Mouse (Mus musculus) forelimb bud, embryonic 11.5 days (tissue): ENCODE measurements around the gene Ctnnbl1.

Experiments used
- DNase-seq: peaks from one replicate; pipeline ENCODE4 v3.0.0-alpha.2; 2012; ENCODE audit warnings: low read depth, low spot score

Gene Ctnnbl1

DNA sequence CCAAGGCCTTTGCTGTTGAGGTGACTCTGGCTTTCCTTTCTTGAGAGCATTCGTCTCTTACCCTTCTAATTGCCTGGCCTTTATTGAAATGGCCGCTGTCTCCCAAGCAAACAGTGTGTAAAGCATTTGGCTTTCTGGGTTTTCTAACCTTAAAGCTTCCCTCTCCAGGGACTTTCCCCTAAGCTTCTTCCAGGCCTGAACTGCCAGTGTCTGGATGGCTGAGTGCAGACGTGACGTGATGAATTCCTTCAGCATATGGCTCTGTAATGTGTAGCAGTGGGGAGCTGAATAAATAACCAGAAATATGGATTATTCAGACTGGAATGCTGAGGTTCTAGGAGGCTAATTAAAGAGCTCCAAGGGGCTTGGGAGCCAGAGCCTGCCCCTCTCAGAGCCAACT is 84.1 kb downstream of the Ctnnbl1 start:
- DNase-seq = no peak

DNA sequence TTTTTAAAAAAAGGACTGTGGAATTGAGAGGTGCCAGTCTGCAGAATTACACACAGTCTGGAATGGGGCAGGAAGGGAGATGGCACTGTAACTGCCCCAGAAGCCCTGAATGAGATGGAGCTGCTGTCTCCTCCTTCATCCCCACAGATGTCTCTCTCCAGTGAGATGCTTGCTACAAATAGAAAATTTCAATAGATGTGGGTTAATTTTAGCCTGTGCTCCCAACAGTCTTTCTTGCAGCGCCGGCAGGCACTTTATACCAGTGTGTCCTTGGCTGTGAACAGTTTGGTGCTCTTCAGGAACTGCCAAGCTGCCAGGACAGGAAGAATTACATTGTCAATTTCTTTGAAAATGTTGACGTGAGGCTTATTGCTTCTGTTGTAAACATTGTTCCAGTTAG is 86.3 kb downstream of the Ctnnbl1 start:
- DNase-seq = no peak

DNA sequence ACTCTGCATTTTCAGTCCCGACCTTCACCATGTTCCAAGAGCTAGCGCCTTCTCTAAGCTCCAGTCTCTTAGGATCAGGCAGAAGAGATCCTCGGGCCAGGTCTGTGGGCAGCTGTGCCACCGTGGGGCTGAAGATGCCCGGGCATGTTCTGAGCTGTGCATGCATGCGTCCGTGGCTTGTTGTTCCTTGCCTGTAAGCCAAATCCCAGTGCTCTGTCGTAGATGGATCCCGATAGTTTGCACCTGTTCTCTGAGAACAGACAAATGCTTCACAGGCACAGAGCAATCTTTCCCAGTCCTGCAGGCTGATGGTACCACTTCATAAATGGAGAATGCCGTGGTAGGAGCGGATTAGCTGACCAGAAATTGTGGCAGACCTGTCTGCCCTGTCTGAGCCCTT is 87.0 kb downstream of the Ctnnbl1 start:
- no peak for DNase-seq

DNA sequence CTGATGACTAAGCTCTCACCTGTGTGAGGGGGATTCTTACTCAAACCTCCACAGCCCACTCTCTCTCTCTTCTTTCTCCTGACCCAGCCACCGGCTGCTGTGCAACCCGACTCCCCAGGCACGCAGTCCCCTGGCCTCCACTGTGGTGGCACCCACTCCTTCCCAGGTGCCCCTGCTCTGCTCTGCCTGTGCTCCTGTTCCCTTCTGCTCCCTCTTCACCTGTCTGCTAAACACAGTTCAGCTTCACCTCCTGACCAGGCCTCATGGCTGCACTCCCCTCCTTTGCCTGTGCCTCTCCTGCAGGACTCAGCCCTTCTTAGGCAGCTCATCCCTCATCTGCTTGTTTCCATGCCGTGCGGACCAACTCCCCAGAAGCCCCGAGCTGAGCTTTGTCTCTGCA is 92.9 kb downstream of the Ctnnbl1 start:
- DNase-seq = no peak

DNA sequence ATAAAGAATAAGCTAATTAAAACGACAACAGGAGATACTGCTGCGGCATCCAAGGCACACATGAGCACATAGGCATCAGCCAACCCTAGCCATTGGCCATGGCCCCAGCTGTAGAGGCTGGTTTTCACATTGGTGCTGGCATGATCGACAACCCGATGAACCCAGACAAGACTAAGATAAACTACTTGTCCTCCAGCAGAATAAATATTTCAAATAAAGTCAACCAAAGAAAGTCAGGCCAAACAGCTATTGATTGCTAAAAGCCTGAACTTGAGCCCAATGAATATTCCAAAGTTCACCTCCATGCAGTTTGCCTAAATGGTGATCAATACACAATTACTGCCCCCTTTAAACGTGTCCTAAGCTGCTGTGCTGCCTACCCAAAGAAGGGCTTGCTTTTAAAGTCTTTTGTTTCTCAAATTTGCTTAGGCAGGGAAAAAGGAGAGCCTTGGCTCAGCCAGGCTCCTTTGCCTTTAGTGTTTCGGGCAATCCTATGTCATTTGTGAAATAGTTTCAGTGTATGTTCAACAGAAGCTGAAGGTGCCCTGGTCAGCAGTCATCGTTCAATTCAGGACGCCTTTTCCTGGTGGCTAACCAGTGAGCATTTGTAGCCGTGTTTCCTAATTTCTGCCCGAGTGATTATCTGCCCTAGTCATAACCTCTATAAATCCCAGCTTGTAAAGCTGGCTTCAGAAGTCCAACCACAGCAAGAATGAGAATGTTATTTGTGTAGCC is 93.6 kb downstream of the Ctnnbl1 start:
- DNase-seq = no peak

DNA sequence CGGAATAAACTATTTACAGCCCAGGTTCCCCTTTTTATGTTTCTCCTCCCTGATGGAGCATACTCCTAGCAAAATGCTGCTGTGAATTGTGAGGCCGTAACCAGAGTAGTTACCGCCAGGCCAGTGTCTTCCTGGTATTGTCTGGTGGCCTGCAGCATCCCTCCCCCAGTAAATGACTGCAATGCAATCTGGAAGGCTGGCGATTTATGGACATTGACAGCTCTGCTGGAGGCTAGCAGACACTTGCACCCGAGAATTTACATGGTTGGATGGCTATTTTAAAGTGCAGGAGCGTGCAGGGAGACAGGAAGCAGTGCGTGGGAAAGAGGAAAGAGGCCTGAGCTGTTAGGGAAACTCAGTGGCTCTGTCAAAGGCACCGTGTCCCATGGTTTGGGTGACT is 99.8 kb downstream of the Ctnnbl1 start:
- no peak for DNase-seq

DNA sequence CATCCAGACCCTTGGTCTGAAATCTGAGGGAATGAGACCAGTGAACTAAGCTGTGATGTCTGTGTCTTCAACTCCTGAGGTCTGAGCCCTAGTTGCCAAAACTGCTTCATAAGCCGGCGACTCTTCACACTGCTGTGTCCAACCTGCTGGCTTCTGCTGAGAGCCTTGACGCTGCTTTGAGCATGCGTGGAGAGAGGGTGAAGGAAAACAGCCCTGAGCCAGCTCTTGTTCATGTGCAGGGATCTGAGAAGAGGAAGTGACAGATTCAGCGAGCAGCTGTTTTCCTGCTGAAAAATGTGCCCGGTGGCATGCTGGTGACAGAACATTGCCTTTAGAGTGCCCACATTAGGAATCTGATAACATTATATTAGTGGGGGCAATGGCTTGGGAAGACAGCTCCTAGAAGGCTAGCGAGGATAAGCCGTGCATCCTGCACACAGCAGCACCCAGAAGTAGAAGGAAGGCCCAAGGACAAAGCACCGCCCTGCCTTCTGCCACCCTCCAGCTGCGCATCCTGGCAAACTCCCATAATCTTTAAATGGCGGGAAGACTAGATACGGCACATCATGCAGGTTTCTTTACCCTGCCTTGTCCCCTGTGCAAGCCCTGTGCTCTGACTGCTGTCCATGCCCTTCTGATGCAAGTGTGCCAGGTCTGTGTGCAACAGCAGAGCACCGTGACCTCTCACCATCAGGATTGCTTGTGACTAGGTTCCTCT is 101.2 kb downstream of the Ctnnbl1 start:
- no peak for DNase-seq

DNA sequence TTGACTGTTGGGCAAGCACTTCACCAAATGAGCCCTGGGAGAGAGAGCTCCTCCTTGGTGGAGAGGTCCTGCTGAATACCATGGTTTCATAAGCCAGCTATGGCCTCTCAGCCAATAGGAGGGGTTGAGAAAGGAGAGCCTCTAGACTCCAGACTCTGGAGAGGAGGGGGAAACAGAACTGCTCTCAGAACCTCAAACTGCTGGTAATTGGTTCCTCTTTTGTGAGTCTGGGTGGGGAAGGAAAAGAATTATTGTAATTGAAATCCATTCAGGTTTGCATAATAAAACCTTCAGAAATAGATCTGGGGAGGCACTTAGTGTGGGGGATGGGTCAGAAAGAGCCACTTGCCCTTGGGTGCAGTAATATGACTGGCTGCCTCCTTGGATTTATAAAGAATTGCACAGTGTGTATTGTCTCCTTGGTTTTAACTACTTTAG is 103.5 kb downstream of the Ctnnbl1 start:
- peak; percentile 30 for DNase-seq

DNA sequence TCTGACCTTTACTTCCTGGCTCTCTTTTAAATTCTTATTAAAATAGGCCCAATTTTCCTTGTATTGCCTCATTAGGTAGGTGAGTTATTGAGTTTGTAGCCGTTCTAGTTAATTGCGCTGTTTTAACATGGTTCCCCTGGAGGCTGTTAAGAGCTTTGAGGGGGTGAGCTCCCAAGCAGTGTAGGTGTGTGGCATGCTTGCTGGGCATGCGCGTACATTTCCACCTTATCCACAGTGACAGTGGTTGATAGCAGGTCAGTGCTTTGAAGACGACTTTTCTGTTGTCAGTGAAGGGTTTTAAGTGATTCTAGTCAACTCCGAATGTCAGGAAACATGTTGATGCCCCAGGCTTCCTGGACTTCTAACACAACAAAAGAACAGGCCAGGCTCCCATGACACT is 103.9 kb downstream of the Ctnnbl1 start:
- peak; percentile 19 for DNase-seq

DNA sequence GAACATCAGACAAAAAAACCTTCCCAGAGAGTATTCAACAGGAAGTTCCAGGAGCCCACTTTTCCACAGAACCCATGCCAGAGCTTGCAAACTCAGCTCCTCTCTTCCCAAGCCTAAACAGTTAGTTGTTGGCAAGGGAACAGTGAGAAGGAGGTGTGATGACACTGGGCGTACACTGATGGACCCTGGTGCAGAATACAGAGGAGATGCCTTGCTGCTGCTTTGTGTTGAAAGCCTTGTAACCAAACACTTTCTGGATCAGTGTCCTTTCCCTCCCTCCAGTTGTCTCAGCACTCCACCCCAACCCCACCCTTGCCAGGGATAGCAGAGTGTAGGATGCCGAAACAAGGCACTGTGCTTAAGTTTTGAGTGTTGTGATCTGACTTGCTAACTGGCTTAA is 107.5 kb downstream of the Ctnnbl1 start:
- no peak for DNase-seq

DNA sequence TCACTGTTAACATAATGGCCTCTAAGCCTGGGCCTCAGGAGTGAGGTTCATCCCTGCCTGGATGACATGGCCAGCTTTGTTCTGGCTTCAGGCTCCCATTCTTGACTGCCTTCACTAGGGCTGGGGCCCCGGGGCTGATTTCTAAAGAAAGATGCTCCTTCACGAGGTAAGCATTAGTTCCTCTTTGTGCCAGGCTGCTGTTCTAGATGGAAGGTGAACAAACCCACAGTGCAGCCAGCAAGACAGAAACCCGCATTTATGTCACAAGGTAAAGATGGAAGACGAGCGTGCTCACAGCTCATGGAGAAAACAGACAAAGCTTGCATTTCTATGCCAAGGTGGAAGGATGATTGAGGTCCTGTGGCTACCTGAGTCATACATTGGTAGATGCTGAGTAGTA is 108.6 kb downstream of the Ctnnbl1 start:
- DNase-seq = no peak

DNA sequence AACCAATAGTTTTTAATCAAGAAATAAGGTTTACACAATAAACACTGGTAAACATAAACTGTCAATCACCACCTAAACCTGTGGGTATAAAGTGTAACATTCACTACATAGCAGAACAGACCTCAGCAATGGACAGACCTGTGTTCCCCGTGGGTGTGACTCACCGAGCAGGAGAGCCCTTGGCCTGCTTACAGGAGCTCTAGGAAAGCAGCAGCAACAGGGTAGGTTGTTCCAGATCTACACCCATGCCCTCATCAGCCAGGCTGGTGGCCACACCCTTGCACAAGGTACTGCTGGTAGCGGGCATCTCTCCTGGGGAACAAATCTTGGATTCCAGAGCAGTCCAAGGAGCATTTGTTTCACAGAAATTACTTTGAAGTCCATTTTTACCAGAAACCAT is 115.9 kb downstream of the Ctnnbl1 start:
- no peak for DNase-seq

DNA sequence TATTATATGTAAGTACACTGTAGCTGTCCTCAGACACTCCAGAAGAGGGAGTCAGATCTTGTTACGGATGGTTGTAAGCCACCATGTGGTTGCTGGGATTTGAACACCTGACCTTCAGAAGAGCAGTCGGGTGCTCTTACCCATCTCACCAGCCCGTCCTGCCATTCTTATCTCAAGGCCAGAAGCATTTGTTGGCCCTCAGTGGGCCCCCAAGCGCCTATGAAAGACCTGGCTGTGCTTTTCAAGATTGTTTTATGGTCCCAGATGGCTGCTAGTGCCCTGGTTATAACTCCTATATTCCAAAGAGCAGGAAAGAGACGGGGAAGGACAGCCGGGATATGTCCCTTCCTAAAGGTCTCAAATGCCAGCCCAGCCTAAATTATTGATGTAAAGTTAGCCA is 118.6 kb downstream of the Ctnnbl1 start:
- DNase-seq = no peak

DNA sequence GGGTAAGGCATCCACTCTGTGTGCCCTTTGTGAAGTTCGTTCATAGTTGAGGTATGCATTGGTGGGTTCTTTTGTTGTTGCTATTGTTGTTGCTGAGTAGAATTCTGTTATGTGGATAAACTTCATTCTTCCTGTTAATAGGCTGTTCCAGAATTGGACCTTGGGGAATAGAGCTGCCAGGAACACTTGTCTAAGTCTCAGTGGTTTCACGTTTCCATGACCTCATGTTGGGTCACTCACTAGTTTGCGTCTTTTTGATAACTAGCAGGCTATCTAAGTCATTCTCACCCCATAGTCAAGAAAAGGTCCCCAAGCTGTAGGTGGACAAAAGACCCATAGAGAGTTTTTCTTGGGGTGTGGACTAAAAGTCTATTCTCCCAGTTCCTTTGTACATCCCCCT is 120.3 kb downstream of the Ctnnbl1 start:
- no peak for DNase-seq

DNA sequence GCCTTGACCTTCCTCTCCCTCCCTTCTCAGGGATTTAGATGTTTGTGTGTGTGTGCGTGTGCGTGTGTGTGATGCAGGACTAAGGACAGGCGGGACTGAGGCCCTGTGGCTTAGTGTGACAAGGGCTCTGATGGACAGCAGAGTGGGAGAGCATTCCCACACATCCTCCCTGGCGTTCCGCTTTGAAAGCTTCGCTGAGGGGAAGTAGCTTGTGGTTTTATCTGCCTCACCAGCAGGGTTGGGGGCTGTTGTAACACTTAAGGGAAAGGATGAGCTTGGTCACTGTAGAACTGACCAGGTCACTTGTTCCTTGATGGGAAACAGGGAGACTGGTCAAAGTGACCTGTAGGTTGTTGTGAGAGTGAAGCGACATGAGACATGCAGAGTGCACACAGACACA is 121.1 kb downstream of the Ctnnbl1 start:
- DNase-seq = no peak

DNA sequence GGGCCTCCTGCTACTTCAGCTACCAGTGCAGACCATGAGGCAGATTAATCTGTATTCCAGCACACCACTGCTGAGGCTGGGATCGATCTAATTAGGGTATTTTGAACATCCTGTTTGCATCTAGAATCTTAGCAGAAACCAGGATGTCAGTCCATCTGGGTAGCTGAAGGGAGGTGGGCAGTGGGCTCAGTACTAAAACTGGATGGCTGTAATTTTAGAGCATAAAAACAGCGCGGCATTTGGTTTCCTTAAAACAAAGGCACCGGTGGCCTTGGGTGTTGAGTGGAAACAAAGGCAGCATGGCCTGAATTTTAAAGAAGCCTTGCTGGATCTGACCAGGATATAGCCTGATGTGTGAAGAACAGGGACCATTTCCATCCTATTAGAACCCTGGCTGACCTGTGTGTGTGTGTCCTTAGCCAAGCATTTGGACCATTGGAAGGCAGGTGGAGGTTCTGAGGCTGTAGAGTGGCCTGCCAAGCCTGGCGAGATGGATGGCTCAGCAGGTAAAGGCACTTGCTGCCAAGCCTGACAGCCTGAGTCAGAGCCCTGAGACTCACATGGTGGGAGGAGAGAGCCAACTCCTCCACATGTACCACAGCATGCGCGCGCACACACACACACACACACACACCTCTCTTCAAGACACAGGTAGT is 122.0 kb downstream of the Ctnnbl1 start:
- DNase-seq = no peak

DNA sequence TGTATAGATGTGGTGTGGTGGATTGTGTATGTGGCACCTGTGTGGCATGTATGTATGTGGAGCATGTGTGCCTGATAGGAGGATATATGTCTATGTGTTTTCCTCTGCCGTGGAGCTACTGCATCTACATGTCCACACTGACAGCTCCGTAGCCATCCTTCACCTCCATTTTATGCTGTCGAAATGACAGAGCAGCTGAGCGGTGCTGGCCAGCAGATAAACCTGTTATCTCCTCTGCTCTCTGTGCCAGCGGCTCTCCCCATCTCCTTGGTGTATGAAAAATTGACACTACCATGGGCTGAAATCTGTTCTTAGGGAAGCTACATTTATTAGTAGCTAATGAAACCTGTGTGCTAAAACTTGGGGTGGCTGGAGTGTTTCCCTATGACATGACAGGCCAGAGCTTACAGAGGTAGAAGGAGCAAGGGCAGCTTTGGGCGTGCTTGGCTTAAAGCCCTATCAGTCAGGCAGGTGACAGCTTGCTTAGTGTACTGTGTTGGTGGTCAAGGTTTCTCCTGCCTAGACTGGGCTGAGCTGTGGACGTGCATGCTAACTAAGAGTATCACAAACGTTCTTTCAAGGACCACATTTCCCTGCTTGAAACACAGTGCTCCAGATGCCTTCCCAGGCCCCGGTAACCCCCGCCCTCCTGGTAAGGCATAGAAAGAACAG is 124.2 kb downstream of the Ctnnbl1 start:
- no peak for DNase-seq

DNA sequence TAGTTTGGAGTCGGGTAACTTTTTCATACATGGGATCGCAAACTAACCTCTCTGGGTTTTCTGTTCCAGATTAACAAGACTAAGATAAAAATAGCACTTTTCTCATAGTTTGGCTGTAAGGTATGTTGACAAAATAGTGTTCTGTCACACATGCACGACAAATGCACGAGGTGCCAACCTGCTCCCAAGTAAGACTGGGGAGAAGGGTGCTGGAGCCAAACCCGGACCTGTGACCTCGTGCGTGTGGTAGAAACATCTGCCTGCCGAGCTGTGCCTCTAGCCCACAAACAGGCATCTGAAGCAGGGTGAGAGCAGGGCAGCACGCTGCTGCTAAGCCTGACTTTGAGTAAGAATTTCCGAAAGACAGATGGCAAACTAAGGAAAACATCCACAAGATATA is 125.1 kb downstream of the Ctnnbl1 start:
- DNase-seq = no peak

DNA sequence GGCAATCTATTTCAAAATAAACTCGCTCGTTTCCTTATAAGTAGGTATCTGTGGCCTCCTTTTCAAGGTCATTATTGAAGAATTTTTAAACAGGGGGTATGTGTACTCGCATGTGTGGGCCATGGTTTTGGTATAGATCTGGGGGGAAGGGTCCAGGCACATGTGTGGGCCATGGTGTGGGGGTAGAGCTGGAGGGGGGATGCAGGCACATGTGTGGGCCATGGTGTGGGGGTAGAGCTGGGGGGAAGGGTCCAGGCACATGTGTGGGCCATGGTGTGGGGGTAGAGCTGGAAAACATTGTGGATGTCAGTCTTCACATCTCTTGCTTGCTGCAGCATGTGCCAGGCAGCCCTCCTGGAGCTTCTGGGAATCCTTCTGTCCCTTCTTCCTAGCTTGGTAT is 129.9 kb downstream of the Ctnnbl1 start:
- no peak for DNase-seq

DNA sequence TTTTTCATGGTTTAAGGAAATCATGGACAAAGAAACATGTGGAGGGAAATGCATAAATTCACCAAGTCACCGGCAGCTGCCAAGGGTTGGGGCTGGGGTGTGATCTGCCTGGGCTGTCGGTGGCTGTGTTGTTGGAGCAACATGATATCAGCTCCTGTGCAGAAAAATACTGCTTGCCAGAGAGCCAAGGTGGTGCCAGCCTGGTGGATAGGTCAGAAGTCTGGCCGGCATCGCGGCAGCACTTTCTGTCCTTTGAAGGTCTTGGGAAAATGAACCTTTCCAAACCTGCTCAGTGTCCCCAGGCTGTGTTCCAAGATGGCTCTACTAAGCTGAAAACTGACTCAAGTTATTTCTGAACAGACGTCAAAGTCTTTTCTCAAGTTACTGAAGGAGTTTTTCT is 133.0 kb downstream of the Ctnnbl1 start:
- no peak for DNase-seq

DNA sequence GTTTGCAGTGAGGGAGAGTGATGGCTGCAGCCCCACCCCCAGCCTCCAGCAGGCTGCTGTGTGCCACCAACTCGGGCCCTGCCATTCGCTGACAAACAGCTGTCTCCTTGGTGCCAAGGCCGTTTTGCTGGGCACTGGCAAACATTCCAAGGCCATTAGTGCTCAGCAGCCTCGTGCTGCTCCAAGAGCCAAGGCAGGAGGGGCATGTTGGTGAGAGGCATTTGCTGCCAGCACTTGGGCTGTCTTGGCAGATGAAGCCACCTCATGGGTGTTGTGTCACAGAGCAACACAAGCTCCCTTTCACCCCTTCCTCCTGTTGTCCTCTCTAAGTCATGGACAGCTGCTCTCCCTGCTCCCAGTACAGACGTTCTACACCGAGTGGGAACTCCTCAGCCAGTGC is 136.0 kb downstream of the Ctnnbl1 start:
- DNase-seq = no peak

DNA sequence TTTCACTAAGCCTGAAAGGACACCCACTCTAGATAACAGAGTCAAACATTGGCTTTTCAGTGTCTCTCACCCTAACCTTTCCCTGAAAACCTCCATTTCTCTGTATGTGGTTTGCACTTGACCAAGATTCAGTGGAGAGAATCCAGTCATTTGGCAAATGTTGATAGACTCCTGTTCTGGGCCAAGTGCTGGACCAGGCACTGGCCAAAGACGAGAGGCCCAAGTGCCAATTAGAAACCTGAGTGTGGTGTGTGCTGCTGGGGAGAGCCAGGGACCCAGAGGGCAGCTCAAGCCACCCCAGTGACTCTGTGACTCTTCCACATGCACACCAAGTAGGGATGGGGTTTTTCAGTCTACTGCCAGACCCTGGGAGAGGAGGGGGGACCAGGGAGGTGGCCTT is 136.5 kb downstream of the Ctnnbl1 start:
- DNase-seq = no peak
